Mouse (Mus musculus): ENCODE results near the gene Traf3ip1.
A peak's percentile ranks its signal among the peaks of the same experiment; 100 is the strongest.

Traf3ip1 gene

GRCm38 (mm10) chr1:91537786-91538569, 43.5 kb downstream of the Traf3ip1 start:
- no peak for DNase-seq

GRCm38 (mm10) chr1:91538570-91538929, 44.1 kb downstream of the Traf3ip1 start:
- DNase-seq: no peak

GRCm38 (mm10) chr1:91539246-91539645, 44.8 kb downstream of the Traf3ip1 start:
- no peak for DNase-seq

GRCm38 (mm10) chr1:91539704-91540270, 45.3 kb downstream of the Traf3ip1 start:
- DNase-seq: no peak

- DNase-seq: peak; percentile 97
Observed at GRCm38 (mm10) chr1:91540271-91540826, 45.9 kb downstream of the Traf3ip1 start, which contains the start of gene Asb1. Gene Asb1 (plus strand): TSS chr1:91540544.

GRCm38 (mm10) chr1:91541042-91541592, 46.7 kb downstream of the Traf3ip1 start:
- DNase-seq: no peak

- no peak for DNase-seq
Observed at GRCm38 (mm10) chr1:91543974-91544373, 49.5 kb downstream of the Traf3ip1 start.

- DNase-seq: no peak
Observed at GRCm38 (mm10) chr1:91545226-91545625, 50.8 kb downstream of the Traf3ip1 start.

GRCm38 (mm10) chr1:91547567-91547966, 53.1 kb downstream of the Traf3ip1 start:
- DNase-seq: no peak

GRCm38 (mm10) chr1:91549073-91549472, 54.6 kb downstream of the Traf3ip1 start:
- no peak for DNase-seq

- no peak for DNase-seq
Observed at GRCm38 (mm10) chr1:91557099-91557498, 62.7 kb downstream of the Traf3ip1 start.

GRCm38 (mm10) chr1:91561226-91561625, 66.8 kb downstream of the Traf3ip1 start:
- DNase-seq: no peak

- no peak for DNase-seq
Observed at GRCm38 (mm10) chr1:91562977-91563590, 68.6 kb downstream of the Traf3ip1 start.

- no peak for DNase-seq
Observed at GRCm38 (mm10) chr1:91564004-91564403, 69.6 kb downstream of the Traf3ip1 start.

- no peak for DNase-seq
Observed at GRCm38 (mm10) chr1:91564598-91564997, 70.2 kb downstream of the Traf3ip1 start.

GRCm38 (mm10) chr1:91567269-91567668, 72.8 kb downstream of the Traf3ip1 start:
- DNase-seq: no peak

- DNase-seq: no peak
Observed at GRCm38 (mm10) chr1:91572458-91572857, 78.0 kb downstream of the Traf3ip1 start.

GRCm38 (mm10) chr1:91574208-91574607, 79.8 kb downstream of the Traf3ip1 start:
- DNase-seq: peak; percentile 50

GRCm38 (mm10) chr1:91577883-91578517, 83.6 kb downstream of the Traf3ip1 start:
- DNase-seq: no peak

Measured in kidney, adult 18-20 months (tissue).